Mouse (Mus musculus) lung, adult 2 months (tissue): ENCODE data around the gene Adrm1. TPM values are rescaled to one million over a fixed set of nuclear protein-coding genes. Genes with fewer than 3 reads are reported as not detected.

Experiments
- DNase-seq: peaks from one replicate; pipeline ENCODE4 v3.0.0; 2022
- H3K4me1 ChIP-seq: fragments of 200-500 bp; 2 replicates; pipeline ENCODE4 v1.6.1; 2011; ENCODE audit warnings: low read length; ENCODE audit not compliant: control insufficient read depth, insufficient read depth
- H3K4me3 ChIP-seq: fragments of 200-500 bp; replicated peaks from 2 replicates; pipeline ENCODE3; 2011; ENCODE audit warnings: low read depth, mild to moderate bottlenecking, control low read depth, low read length; ENCODE audit errors: extremely low read depth
- CTCF ChIP-seq: fragments of 200-500 bp; IDR thresholded peaks from 2 replicates; pipeline ENCODE4 v1.5.1; 2011; ENCODE audit warnings: mild to moderate bottlenecking, low read length, control low read depth; ENCODE audit not compliant: insufficient read depth
- POLR2A ChIP-seq: fragments of 200-500 bp; IDR thresholded peaks from 2 replicates; pipeline ENCODE4 v1.6.1; 2011; ENCODE audit warnings: low read depth, mild to moderate bottlenecking, control low read depth, low read length, borderline replicate concordance; ENCODE audit errors: extremely low read depth
- WGBS: fragments of 180-500 bp; shearing (Covaris S2); methylation state at CpG from one replicate; pipeline ENCODE4 v1.1.7; 2018; 5-methylcytosine and 5-hydroxymethylcytosine counted together
- polyA plus RNA-seq: library from polyadenylated mRNA; depleted of rRNA; stranded (reverse); fragments of >200 nt; gene quantifications from 2 replicates; pipeline ENCODE4 v1.2.3, GENCODE M21; 2012; rRNA removed

The Adrm1 gene
- 108 and 114 TPM in 2 replicates for polyA plus RNA-seq

DNA sequence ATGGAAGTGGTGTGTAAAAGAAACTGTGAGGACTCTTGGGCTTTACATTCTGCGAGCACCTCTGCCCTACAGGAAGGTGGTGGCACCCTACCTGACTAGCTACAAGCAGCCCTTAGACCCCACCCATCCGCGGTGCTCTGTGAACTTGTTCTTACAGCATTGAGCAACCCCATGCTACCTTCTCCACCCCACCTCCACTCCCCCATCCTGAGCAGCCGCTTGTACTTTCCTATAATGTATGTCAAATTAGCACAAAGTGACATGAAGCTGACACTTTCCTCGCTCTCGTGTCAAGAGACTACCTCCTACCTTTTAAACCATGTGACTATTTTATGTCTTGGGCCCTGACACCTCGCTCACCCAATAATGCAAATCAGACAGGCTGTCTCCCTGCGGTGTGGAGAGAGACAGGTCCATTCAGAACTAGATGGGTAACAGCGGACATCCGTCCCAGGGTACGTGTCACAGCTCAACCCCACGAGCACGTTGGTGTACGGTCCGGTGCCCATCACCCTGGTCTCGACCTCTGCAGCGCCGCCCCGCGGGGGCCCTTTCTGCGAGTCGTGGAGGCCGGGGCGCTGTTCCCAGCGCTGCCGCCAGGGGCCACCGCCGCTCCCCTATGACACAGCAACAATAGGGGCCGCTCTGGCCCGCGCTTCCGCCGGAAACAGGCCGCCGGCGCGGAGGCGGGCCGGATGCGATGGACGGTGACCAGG, at the start of gene Adrm1:
Adrm1 (plus strand) TSS at position 680 of the 716 bp plus-strand sequence.
- 4% methylated on average over 41 of the region's 41 CpGs for WGBS
- Histone ChIP-seq H3K4me1 (peaks cover 21% of the 10 kb centered on the region), H3K4me3 (peak within 1 kb of the TSS; percentile 88)
- peak; percentile 96 for DNase-seq
- TF ChIP-seq POLR2A, result no peak
- TF ChIP-seq CTCF, result peak; percentile 40

- WGBS, result 83% methylated on average over 2 of the region's 2 CpGs
- H3K4me3 ChIP-seq, result no peak overlapping the region
- DNase-seq, result no peak
- TF ChIP-seq POLR2A, result no peak
- no peak for TF ChIP-seq CTCF
- peaks cover 25% of the 10 kb centered on the region for H3K4me1 ChIP-seq
Observed at GRCm38 (mm10) chr2:180124192-180124591, 47.1 kb upstream of the Adrm1 start.

DNA sequence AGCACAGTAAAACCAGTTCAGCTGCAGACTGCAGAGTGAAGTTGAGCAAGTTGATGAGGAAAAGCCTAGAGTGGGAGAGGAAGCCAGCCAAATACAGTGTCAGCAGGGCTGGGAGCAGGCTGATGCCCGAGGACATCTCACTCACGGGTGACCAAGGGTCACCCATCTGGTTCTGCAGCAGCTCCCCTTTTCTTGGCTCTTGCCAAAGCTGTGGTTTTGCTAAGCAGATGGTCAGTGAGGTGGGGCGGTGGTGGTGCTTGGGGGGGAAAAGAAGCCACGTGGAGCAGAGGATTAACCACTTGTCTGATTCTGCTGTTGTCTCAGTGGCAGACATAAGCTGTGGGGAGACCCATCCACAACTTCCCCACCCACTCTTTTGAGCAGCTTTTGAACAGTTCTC, 45.1 kb upstream of the Adrm1 start:
- 19% methylated on average over 4 of the region's 4 CpGs for WGBS
- DNase-seq, result peak; percentile 23
- H3K4me1 ChIP-seq, result peaks cover 22% of the 10 kb centered on the region
- no peak for TF ChIP-seq POLR2A
- no peak for TF ChIP-seq CTCF
- H3K4me3 ChIP-seq, result no peak overlapping the region

DNA sequence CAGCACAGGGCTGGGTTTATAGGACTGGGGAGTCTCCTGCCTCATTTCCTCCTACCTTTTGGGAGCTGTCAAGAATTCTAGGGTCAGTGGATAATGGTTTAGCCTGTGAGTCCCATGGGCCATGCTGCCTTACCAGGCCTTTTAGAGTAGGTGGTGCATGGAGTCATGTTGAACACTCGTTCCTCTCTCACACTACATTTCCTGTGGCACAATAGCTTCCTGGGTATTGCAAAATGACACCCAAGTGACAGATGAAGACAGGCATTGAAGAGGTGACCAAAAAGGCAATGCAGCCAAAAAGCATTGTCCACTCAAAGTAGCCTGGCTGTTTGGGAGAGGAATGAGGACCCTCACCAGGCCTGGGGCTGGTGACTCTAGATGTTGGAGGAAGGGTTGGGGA, 43.6 kb upstream of the Adrm1 start:
- 14% methylated on average over 1 of the region's 1 CpGs for WGBS
- Histone ChIP-seq H3K4me1 (peaks cover 22% of the 10 kb centered on the region), H3K4me3 (no peak overlapping the region)
- TF ChIP-seq POLR2A (no peak), CTCF (no peak)
- DNase-seq, result no peak

DNA sequence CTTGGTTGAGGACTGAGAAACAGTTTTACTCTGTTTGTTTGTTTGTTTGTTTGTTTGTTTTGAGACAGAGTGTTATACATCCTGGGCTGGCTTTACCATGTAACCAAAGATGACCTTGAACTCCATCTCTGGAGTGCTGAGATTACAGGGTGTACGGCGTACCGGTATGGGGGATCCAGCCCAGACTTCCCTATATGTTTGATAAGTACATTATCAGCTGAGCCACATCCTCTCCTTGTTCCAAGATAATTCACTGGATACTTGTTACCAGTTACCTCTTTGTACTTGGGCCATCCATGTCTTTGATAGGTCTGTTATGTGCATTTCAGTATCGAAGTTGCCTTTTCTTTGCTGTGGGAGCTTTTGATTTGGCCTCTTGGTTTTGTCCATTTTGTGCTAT, 38.1 kb upstream of the Adrm1 start:
- no peak for DNase-seq
- no peak overlapping the region for H3K4me3 ChIP-seq
- TF ChIP-seq CTCF (no peak), POLR2A (no peak)
- WGBS, result 95% methylated on average over 4 of the region's 4 CpGs
- H3K4me1 ChIP-seq, result peaks cover 2% of the 10 kb centered on the region; the same call in 1 of the 2 replicates

GRCm38 (mm10) chr2:180133911-180134310, 37.4 kb upstream of the Adrm1 start:
- no peak overlapping the region for H3K4me3 ChIP-seq
- no peak for DNase-seq
- 80% methylated on average over 3 of the region's 3 CpGs for WGBS
- no peak for TF ChIP-seq POLR2A
- TF ChIP-seq CTCF, result no peak
- H3K4me1 ChIP-seq, result peaks cover 2% of the 10 kb centered on the region; the same call in 1 of the 2 replicates

DNA sequence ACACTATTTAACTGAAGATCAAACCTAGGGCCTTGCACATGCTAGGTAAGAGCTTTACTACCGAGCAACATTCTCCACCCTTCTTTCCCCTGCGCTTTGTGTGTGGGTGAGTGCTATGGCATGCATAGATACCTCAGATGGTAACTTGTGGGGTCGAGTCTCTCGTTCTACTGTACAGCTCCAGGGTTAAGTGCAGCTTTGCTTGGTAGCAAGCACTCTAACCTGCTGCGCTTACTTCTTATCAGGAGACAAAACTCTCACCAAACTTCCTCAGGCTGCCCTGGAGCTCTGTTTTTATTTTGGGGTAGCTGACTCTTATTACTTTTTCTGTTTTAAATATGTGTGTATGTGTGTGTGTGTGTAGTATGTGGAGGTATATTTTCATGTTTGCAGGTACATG, 35.9 kb upstream of the Adrm1 start:
- no peak overlapping the region for H3K4me3 ChIP-seq
- peaks cover 2% of the 10 kb centered on the region; the same call in 1 of the 2 replicates for H3K4me1 ChIP-seq
- 71% methylated on average over 5 of the region's 5 CpGs for WGBS
- DNase-seq, result no peak
- no peak for TF ChIP-seq POLR2A
- no peak for TF ChIP-seq CTCF

DNA sequence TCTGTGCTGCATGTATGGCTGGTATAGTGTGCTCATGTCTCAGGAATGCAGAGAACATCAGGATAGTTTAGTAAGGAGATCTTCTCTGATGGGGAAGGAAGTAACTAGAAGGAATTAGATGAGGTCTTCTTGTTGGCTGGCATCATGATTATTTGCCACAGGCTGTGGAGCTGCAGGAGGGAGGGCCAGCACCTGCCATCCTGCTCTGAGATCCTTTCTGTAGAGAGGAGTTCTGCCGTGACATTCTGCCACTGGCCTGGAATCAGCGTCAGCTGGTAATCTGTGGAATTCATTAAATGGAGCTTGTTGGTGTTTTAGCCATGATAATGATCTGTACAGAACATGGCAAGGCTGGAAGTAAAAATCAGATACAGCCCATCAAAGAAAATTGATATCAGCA, 25.2 kb upstream of the Adrm1 start:
- TF ChIP-seq CTCF, result no peak
- TF ChIP-seq POLR2A, result no peak
- WGBS, result 87% methylated on average over 2 of the region's 2 CpGs
- no peaks in the 10 kb centered on the region for H3K4me1 ChIP-seq
- H3K4me3 ChIP-seq, result no peak overlapping the region
- DNase-seq, result no peak

DNA sequence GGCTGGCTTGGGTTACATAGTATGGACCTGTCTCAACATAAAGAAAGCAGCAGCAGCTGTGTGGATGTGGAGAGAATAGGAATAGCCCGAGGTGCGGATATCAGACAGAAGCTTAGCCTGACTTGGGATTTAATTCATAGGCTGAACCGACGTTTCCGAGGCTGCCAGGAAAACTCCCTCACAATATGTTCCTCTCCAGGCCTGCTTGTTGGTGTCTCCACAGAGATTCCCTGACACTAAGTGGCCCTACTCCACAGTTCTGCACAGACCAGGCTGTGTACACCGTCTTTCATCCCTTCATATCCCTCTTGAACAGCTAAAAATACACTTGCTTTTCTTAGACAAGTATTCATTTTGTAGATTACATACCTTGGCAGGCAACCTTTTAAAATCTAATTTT, 23.9 kb upstream of the Adrm1 start:
- Histone ChIP-seq H3K4me3 (no peak overlapping the region), H3K4me1 (no peaks in the 10 kb centered on the region)
- 86% methylated on average over 6 of the region's 6 CpGs for WGBS
- no peak for DNase-seq
- TF ChIP-seq CTCF (no peak), POLR2A (no peak)

DNA sequence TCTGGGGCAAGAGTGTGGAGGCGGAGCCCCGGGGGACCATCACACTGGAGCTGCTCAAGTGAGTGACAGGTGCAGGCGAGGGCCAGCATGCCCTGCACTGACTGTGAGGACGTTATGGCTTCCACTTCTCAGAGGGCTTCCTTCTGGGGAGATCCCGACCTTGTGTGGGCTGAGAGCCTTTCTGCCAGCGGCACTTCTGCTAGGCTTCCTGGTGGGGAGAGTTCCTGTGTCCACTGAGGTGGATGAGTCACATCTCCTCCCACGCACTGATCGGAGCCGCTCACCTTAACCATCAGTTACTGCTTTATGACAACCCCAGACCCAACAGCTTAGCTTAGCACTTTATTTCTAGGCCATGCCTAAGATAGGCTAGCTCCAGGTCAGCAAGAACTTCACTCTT, 22.7 kb upstream of the Adrm1 start:
- 81% methylated on average over 9 of the region's 9 CpGs for WGBS
- no peak for TF ChIP-seq CTCF
- H3K4me3 ChIP-seq, result no peak overlapping the region
- H3K4me1 ChIP-seq, result no peaks in the 10 kb centered on the region
- DNase-seq, result no peak

DNA sequence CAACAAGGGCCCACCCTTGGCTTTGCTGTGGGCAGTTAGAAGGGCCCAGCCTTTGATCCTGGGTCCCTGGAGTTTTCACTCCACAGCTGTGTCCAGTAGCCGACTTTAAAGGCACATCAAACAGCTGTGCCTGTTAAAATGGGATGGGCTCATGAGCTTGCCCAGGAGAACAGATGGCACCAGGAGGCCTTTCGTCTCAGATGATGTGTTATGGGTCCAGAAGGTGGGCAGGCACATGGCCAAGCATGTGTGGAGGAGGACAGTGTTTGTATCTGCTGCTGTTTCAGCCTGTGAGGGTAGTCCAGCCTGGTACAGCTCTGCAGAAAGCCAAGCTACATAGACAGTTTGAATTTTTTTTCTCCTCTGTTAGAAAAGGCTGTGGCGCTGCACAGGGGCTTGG, 16.5 kb upstream of the Adrm1 start:
- TF ChIP-seq POLR2A (no peak), CTCF (no peak)
- H3K4me1 ChIP-seq, result no peaks in the 10 kb centered on the region
- WGBS, result 79% methylated on average over 3 of the region's 3 CpGs
- H3K4me3 ChIP-seq, result no peak overlapping the region
- DNase-seq, result no peak
